Mouse (Mus musculus) limb, embryonic 15.5 days (tissue): Measurements from ENCODE around the gene Plekha1. TPM values are rescaled to one million over a fixed set of nuclear protein-coding genes. Genes with fewer than 3 reads are reported as not detected.

Experiments
- ATAC-seq: fragments of 200-750 bp; cut with Nextera tagmentation; 2 replicates; pipeline ENCODE4 v1.8.0; 2017; ENCODE audit warnings: low read depth, moderate TSS enrichment; ENCODE audit not compliant: insufficient number of reproducible peaks, low FRiP score, low TSS enrichment
- H3K27ac ChIP-seq: fragments of 300-500 bp; sonication (generic); 2 replicates; pipeline ENCODE4 v1.5.1; 2015; ENCODE audit warnings: moderate library complexity, mild to moderate bottlenecking, inconsistent platforms
- H3K27me3 ChIP-seq: fragments of 300-500 bp; sonication (generic); 2 replicates; pipeline ENCODE4 v1.6.1; 2015; ENCODE audit warnings: inconsistent platforms
- H3K36me3 ChIP-seq: fragments of 300-500 bp; sonication (generic); 2 replicates; pipeline ENCODE4 v1.6.1; 2015; ENCODE audit warnings: inconsistent platforms
- H3K4me1 ChIP-seq: fragments of 300-500 bp; sonication (generic); 2 replicates; pipeline ENCODE4 v1.6.1; 2015; ENCODE audit warnings: inconsistent platforms
- H3K4me2 ChIP-seq: fragments of 300-500 bp; sonication (generic); 2 replicates; pipeline ENCODE4 v1.6.1; 2015; ENCODE audit warnings: mild to moderate bottlenecking, inconsistent platforms
- H3K4me3 ChIP-seq: fragments of 300-500 bp; sonication (generic); 2 replicates; pipeline ENCODE4 v1.5.1; 2015; ENCODE audit warnings: mild to moderate bottlenecking, inconsistent platforms
- H3K9ac ChIP-seq: fragments of 300-500 bp; sonication (generic); 2 replicates; pipeline ENCODE4 v1.6.1; 2015; ENCODE audit warnings: inconsistent platforms
- H3K9me3 ChIP-seq: fragments of 300-500 bp; sonication (generic); 2 replicates; pipeline ENCODE4 v1.6.1; 2016; ENCODE audit warnings: inconsistent platforms
- WGBS: fragments of 180-500 bp; shearing (Covaris S2); methylation state at CpG from one replicate; pipeline ENCODE4 v1.1.7; 2015; 5-methylcytosine and 5-hydroxymethylcytosine counted together
- polyA plus RNA-seq: library from polyadenylated mRNA; unstranded; fragments of >200 nt; fragmentation: Nextera tagmentation; extraction: Ambion mirVana; gene quantifications from 2 replicates; pipeline ENCODE4 v1.2.1, GENCODE M21; 2015

The Plekha1 gene
- polyA plus RNA-seq, 1 experiment from 2014 or later = 55.0 TPM

DNA sequence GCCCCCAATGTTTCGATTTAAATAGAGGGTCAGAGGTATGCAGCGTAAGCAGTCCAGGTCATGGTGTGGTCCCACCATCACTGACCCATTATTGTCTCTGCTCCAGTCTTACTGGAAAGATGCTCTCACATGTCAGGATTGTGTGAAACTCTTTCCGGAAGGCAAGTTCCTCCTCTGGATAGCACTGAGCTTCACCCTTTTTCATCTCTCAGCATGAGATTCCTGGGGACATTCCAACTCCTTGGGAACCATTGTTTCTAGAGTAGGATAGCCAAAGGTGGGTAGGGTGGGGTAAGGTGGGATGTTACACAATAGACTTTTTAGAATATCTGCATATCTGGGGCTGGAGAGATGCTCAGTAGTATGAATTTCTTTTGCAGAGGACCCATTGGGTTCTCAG lies 80.2 kb downstream of the Plekha1 start:
- H3K4me1 ChIP-seq = peaks cover 26% of the 10 kb centered on the region
- no peak overlapping the region for H3K4me3 ChIP-seq
- whole genome bisulfite sequencing = 96% methylated on average over 3 of the region's 3 CpGs
- H3K9me3 ChIP-seq = no peaks in the 10 kb centered on the region
- H3K36me3 ChIP-seq = peaks cover 2% of the 10 kb centered on the region; the same call in 1 of the 2 replicates
- ATAC-seq = no peak
- H3K27ac ChIP-seq = no peak overlapping the region
- no peaks in the 10 kb centered on the region for H3K27me3 ChIP-seq
- H3K9ac ChIP-seq = no peak overlapping the region
- H3K4me2 ChIP-seq = no peak overlapping the region

DNA sequence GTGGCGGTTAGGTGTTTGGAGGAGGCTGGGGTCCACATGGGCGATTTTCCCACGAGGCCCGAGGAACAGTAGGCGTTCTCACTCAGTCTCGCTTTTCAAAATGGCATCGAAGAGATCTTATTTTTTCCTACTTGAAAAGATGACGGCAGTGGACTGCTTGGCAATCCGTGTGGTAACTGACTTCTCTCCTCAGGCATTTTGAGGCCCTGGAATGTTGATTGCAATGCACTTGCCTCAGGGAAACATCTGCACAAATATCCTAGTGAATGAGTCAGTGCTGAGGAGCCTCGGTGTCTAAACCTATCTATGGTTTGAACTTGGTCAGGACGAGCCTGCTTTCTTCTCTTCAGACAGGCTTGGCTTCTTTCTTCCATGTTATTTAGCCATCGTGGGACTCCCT lies 80.7 kb downstream of the Plekha1 start:
- H3K27ac ChIP-seq = no peak overlapping the region
- no peak overlapping the region for H3K4me3 ChIP-seq
- H3K27me3 ChIP-seq = no peaks in the 10 kb centered on the region
- WGBS = 68% methylated on average over 12 of the region's 12 CpGs
- peaks cover 7% of the 10 kb centered on the region; the same call in 1 of the 2 replicates for H3K36me3 ChIP-seq
- H3K4me1 ChIP-seq = peaks cover 21% of the 10 kb centered on the region
- no peak for ATAC-seq
- H3K9me3 ChIP-seq = no peaks in the 10 kb centered on the region
- no peak overlapping the region for H3K4me2 ChIP-seq
- H3K9ac ChIP-seq = no peak overlapping the region

DNA sequence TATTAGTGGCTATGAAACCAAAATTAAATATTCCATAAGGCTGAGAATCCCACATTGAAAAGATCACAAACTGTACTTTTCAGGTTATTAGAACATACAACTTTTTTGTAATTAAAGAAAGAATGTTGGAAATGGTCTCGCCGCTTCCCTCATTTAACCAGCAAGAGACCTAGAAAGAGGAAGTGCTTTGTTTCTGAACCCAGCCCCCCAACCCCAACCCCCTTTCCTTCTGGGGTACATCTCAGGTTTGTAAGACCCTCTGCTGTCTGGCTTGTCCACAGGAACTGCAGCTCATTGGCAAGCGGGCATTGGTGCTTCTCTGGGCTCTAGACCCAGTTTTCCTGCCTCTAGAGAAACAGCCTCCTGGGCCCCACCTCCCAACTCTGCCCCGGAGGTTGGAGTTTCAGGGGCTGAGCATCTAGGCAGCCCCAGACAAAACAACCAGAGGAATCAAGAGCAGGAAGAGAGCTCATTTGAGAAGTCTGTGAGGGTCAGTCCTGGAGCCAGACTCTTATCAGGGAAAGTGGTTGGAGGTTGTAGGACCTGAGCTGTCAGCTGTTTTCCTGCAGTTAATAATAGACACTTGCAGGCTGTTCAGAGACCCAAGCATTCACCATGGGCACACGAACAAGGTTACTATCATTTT lies 83.1 kb downstream of the Plekha1 start:
- Histone ChIP-seq H3K4me1 (peaks cover 22% of the 10 kb centered on the region), H3K9me3 (no peaks in the 10 kb centered on the region), H3K27me3 (no peaks in the 10 kb centered on the region), H3K27ac (peak overlapping the region; percentile 67), H3K4me3 (no peak overlapping the region), H3K36me3 (peaks cover 9% of the 10 kb centered on the region; the same call in 1 of the 2 replicates), H3K4me2 (0 out of 2 replicates have a peak overlapping the region, but pooled peaks have one; percentile 14), H3K9ac (no peak overlapping the region)
- WGBS = 45% methylated on average over 5 of the region's 5 CpGs
- ATAC-seq = no peak

- H3K36me3 ChIP-seq = peaks cover 9% of the 10 kb centered on the region; the same call in 1 of the 2 replicates
- no peaks in the 10 kb centered on the region for H3K27me3 ChIP-seq
- no peak overlapping the region for H3K9ac ChIP-seq
- H3K4me2 ChIP-seq = 0 out of 2 replicates have a peak overlapping the region, but pooled peaks have one; percentile 14
- ATAC-seq = peak; percentile 70; the same call in 1 of the 2 replicates
- no peak overlapping the region for H3K4me3 ChIP-seq
- no peaks in the 10 kb centered on the region for H3K9me3 ChIP-seq
- H3K27ac ChIP-seq = peak overlapping the region; percentile 67
- WGBS = 27% methylated on average over 8 of the region's 8 CpGs
- H3K4me1 ChIP-seq = peaks cover 25% of the 10 kb centered on the region
These were observed 83.8 kb downstream of the Plekha1 start for GRCm38 (mm10) chr7:130949331-130949751.

DNA sequence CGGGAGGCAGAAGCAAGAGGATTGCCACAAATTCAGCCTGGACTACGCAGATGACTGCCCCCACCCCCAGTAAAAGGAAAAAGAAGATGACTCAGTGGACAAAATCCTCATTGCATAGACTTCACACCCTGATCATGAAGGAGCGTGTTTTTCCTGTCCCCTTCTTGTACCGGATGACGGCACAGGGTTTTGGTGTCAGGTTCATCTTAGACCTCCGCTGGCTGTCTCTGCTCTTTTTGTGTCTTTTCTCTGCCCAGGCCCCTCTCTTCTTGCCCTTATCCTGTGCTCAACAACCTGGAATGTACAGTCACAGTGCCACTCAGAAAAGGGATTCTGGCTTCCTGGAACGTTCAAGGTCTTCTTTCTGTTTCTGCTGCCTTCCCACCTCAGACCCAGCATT lies 84.9 kb downstream of the Plekha1 start:
- H3K27me3 ChIP-seq = no peaks in the 10 kb centered on the region
- H3K4me1 ChIP-seq = peaks cover 25% of the 10 kb centered on the region
- H3K4me3 ChIP-seq = no peak overlapping the region
- no peak for ATAC-seq
- H3K4me2 ChIP-seq = no peak overlapping the region
- H3K9ac ChIP-seq = no peak overlapping the region
- WGBS = 90% methylated on average over 7 of the region's 7 CpGs
- H3K9me3 ChIP-seq = no peaks in the 10 kb centered on the region
- peaks cover 9% of the 10 kb centered on the region; the same call in 1 of the 2 replicates for H3K36me3 ChIP-seq
- H3K27ac ChIP-seq = no peak overlapping the region

DNA sequence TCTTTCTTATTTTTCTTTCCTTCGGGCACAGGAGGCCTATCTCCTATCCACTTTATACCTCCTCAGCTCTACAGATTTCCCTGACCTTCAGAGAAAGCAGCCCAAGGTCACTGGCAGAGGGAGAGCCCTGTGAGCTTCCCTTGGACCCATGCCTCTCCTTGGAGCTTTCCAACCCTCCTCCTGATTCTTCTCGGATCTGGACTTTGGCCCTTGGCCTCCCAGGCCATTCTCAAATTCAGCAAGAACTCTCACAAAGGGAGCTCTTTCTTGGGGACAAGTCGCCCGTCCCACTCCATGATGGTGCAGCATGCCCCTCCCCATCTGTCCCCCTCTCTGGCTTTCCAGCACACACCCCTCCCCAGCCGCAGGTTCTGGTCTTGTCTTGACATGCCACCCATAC lies 85.4 kb downstream of the Plekha1 start:
- Histone ChIP-seq H3K4me1 (peaks cover 25% of the 10 kb centered on the region), H3K9ac (no peak overlapping the region), H3K9me3 (no peaks in the 10 kb centered on the region), H3K27ac (0 out of 2 replicates have a peak overlapping the region, but pooled peaks have one; percentile 17), H3K36me3 (peaks cover 9% of the 10 kb centered on the region; the same call in 1 of the 2 replicates), H3K4me2 (no peak overlapping the region), H3K4me3 (no peak overlapping the region), H3K27me3 (no peaks in the 10 kb centered on the region)
- WGBS = 83% methylated on average over 5 of the region's 5 CpGs
- no peak for ATAC-seq

DNA sequence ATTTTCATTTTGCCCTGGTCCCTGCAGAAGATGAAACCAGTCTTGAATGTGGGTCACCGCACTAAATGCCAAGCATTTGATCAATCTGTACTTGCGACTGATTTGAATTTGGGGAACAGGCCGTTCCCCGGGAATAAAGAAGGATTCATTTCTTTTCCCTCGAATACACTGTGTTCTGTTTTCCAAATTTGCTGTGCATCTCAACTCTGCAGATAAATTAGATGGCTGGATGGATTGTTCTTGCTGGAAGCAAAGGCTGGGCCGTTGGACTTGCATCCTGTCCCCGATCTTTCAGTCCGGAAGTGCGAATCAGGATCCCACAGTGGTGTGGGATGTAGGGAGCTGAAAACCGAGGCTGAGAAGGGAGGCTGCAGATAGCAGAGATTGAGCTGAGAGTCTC lies 87.8 kb downstream of the Plekha1 start:
- no peak overlapping the region for H3K27ac ChIP-seq
- no peak overlapping the region for H3K4me3 ChIP-seq
- H3K9me3 ChIP-seq = no peaks in the 10 kb centered on the region
- H3K4me1 ChIP-seq = peaks cover 20% of the 10 kb centered on the region
- 90% methylated on average over 10 of the region's 10 CpGs for WGBS
- no peaks in the 10 kb centered on the region for H3K27me3 ChIP-seq
- H3K36me3 ChIP-seq = peaks cover 9% of the 10 kb centered on the region; the same call in 1 of the 2 replicates
- H3K9ac ChIP-seq = no peak overlapping the region
- H3K4me2 ChIP-seq = no peak overlapping the region
- ATAC-seq = no peak

GRCm38 (mm10) chr7:130954177-130954601 lies 88.6 kb downstream of the Plekha1 start:
- Histone ChIP-seq H3K27ac (peak overlapping the region; percentile 63; the same call in 1 of the 2 replicates), H3K4me2 (no peak overlapping the region), H3K4me3 (no peak overlapping the region), H3K4me1 (peaks cover 15% of the 10 kb centered on the region), H3K36me3 (peaks cover 9% of the 10 kb centered on the region; the same call in 1 of the 2 replicates), H3K9me3 (no peaks in the 10 kb centered on the region), H3K27me3 (no peaks in the 10 kb centered on the region), H3K9ac (no peak overlapping the region)
- 69% methylated on average over 10 of the region's 10 CpGs for WGBS
- peak; percentile 26; the same call in 1 of the 2 replicates for ATAC-seq

- Histone ChIP-seq H3K9me3 (no peaks in the 10 kb centered on the region), H3K9ac (no peak overlapping the region), H3K27ac (no peak overlapping the region), H3K36me3 (no peaks in the 10 kb centered on the region), H3K27me3 (no peaks in the 10 kb centered on the region), H3K4me1 (peaks cover 31% of the 10 kb centered on the region), H3K4me3 (no peak overlapping the region), H3K4me2 (no peak overlapping the region)
- WGBS = 75% methylated on average over 7 of the region's 7 CpGs
- ATAC-seq = no peak
These were observed 93.0 kb downstream of the Plekha1 start for GRCm38 (mm10) chr7:130958551-130958950.

DNA sequence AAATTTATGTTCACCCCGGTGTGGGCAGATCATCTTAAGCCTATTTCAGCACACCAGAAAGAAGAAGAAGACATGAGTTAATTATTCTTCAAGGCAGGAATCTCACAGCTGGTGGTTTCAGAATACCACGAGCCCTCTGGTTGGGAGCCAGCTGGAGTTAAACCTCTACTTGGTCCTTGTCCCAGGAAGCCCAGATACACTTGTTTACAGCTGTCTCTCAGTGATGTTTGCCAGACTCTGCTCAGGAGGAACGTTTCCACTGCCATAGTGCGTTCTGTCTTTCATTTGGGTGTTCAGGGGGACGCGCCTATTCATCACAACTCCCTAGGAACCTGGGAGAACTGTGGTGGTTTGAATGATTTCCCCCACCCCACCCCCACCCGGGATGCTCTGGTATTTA lies 94.3 kb downstream of the Plekha1 start:
- Histone ChIP-seq H3K27ac (peak overlapping the region; percentile 44; the same call in 1 of the 2 replicates), H3K9me3 (no peaks in the 10 kb centered on the region), H3K4me2 (no peak overlapping the region), H3K4me3 (no peak overlapping the region), H3K27me3 (no peaks in the 10 kb centered on the region), H3K36me3 (no peaks in the 10 kb centered on the region), H3K4me1 (peaks cover 34% of the 10 kb centered on the region), H3K9ac (no peak overlapping the region)
- WGBS = 31% methylated on average over 7 of the region's 7 CpGs
- ATAC-seq = 0 out of 2 replicates have a peak, but pooled peaks have one; percentile 26

- ATAC-seq = no peak
These were observed 95.9 kb downstream of the Plekha1 start for GRCm38 (mm10) chr7:130961429-130961828.

More at GRCm38 (mm10) chr7:130961429-130961828, 95.9 kb downstream of the Plekha1 start:
- Histone ChIP-seq H3K4me3 (no peak overlapping the region), H3K36me3 (no peaks in the 10 kb centered on the region), H3K4me2 (no peak overlapping the region), H3K4me1 (peaks cover 49% of the 10 kb centered on the region), H3K9me3 (no peaks in the 10 kb centered on the region), H3K9ac (no peak overlapping the region), H3K27me3 (no peaks in the 10 kb centered on the region), H3K27ac (peak overlapping the region; percentile 47)
- WGBS = 29% methylated on average over 6 of the region's 6 CpGs
